Mouse (Mus musculus) gastrocnemius, postnatal 14 days (tissue): Measurements from ENCODE around the gene Dnah2. TPM values are rescaled to one million over a fixed set of nuclear protein-coding genes. Genes with fewer than 3 reads are reported as not detected.

Experiments used
- DNase-seq: peaks from one replicate; pipeline ENCODE4 v3.0.0; 2021; ENCODE audit warnings: mixed read lengths
- intact Hi-C: fragments of 180-260 bp; cut with DNase I; formaldehyde crosslinking; loops from one replicate; pipeline ENCODE4 v1.15.1; 2025; ENCODE audit warnings: low total_unique reads
- microRNA-seq, 2 experiments: library from miRNA; unstranded; fragments of <30 nt; microRNA quantifications; one replicate each; pipeline ENCODE4 v1.2.0; 2021
- total RNA-seq, 2 experiments: library from RNA; stranded (reverse); gene quantifications; 2 replicates each; pipeline ENCODE4 v1.2.3; 2021

The Dnah2 gene
- total RNA-seq, 2 experiments from 2014 or later = 0.06 to 0.07 TPM

DNA sequence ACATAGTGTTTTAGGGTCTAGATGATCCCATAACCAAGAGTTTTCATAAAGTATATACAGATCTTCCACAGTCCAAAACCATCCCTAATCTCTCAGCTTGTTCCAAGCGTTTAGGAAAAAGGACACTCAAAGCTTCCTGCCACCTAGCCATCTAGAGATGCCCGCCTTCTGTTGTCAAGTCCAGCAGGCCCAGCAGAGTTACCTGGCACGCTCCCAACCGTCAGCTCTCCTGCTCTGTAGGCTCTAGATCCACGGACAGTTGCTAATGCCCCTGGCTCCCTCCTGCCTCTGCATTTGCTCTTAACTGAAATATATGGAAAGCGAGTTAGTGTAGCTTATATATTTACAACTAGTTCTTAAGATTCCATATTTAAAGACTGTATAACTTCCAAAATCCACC is 167.6 kb downstream of the Dnah2 start:
- intact Hi-C loops = no loop called here
- DNase-seq = no peak

DNA sequence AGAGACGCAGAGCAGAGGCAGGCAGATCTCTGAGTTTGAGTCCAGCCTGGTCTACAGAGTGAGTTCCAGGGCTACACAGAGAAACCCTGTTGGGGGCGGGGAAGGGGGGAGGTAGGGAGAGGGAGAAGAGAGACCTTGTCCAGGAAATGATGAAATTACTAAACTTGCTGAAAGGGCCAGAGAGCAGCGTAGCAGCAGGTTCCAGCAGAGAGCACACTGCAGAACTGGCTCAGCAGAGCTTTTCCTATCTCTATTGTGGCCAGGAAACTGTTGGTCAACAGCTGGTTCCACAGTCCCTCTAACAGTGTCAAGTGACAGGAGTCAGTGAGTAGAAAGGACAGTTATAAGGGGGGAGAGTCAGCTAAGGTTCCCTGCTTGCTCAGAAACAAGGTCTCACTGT is 169.3 kb downstream of the Dnah2 start:
- no peak for DNase-seq
- intact Hi-C loops = no loop called here

DNA sequence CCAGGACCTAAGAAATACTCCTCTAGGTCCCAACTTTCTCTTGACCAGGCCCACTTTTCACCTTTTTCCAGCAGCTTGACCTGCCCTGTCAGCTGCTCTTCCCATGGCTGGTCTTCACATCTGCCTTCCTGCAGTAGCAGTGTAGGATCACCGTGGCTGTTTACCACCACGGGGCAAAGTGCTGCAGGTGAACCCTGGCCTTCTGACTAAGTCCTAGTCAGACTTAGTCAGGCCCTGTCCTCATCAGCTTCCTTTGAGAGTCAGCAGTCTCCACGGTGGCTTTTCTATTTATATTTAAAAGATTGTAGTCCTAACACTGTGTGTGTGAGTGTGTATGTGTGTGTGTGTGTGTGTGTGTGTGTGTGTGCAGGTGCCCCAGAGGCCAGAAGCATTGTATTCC is 171.1 kb downstream of the Dnah2 start:
- no peak for DNase-seq
- intact Hi-C loops = no loop called here

DNA sequence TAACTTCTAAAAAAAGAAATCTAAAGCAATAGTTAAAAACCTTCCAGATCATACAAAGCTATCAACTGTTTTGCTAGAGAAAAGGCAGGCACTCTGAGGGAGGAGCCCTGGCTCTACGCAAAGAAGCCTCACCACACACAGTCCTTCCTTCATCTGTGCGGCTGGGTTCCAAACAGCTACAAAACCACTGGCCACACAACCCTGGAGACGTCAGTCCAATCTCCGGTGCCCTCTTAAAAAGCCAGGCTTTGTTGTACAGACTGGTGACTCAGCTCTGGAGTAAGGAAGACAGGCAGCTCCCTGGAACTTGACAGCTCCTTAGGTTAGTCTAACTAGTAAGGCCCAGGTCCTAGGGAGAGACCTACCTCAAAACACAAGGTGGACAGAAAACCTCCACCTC is 173.3 kb downstream of the Dnah2 start:
- DNase-seq = no peak
- intact Hi-C loops = no loop called here

DNA sequence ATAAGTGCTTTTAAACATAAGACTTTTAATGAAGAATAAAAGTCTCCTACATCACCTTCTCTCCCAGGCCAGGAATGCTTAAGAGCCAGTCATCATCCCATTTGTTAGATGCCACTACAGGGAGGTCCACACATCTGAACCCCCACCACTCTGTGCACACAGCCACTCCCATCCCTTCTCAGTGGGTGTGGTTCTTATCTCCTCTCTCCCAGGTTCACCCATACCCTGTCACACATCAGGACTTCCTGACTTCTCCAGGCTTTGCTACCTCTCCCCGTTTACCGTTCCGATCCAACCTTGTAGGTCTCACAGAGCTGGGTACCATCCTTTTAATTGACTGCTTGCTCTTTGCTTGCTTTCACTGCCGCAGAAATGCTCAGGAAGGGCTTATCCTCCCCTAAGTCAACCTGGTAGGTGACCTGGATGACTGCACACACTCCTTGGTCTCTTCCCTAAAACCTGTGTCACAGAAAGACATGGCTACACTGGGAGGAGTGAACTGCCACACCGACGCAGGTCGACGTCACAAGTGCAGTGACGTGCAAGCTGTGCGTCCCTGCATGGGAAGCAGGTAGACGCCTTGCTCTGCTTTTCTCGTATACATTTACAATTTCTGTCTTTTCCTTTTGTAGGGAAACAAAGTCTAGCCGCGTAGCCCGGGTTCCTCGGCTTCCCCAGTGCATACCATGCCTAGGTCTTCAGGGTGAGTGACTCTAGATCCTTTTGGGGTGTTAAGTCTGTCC is 175.5 kb downstream of the Dnah2 start:
- intact Hi-C loops = loop anchor here (5.0 kb wide), 1 partner anchor 36 kb away; no protein-coding TSS in a partner anchor
- no peak for DNase-seq

DNA sequence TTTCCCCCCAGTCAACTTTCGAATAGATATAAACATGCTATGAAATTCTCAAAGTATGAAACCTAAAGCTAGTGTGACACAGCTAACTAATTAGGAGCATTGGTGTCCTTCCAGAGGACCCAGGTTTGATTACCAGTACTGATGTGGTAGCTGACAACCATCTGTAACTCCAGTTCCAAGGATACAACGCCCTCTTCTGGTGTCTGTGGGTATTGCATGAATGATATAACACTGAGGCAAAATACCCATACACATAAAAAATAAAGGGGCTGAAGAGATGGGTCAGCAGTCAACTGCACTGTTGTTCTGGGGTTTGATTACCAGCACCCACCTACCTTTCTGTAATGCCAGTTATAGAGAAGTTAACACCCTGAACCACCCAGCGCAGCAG is 176.1 kb downstream of the Dnah2 start:
- no peak for DNase-seq
- intact Hi-C loops = loop anchor here (5.0 kb wide), 1 partner anchor 35 kb away; no protein-coding TSS in a partner anchor

GRCm38 (mm10) chr11:69372056-69372779 is 176.7 kb downstream of the Dnah2 start:
- no peak for DNase-seq
- intact Hi-C loops = loop anchor here (5.0 kb wide), 1 partner anchor 35 kb away; no protein-coding TSS in a partner anchor

- DNase-seq = no peak
- intact Hi-C loops = loop anchor here (5.0 kb wide), 1 partner anchor 34 kb away; no protein-coding TSS in a partner anchor
These were observed 177.3 kb downstream of the Dnah2 start for GRCm38 (mm10) chr11:69371601-69372000.

GRCm38 (mm10) chr11:69370817-69371215 is 178.1 kb downstream of the Dnah2 start:
- DNase-seq = no peak
- intact Hi-C loops = loop anchor here (5.0 kb wide), 1 partner anchor 34 kb away; no protein-coding TSS in a partner anchor

Small RNAs within 50 kb of the gene (microRNA-seq; reads per million reads assigned to microRNA genes)
- 0 reads per million in 2 experiments for gene Gm27493

Other genes starting within 250 kb of the Dnah2 start
- 1 to 10 TPM; 2.5 to 3.2 TPM for gene Cntrob, start 225.3 kb downstream of the Dnah2 start, total RNA-seq
- 10 to 100 TPM; 52.3 to 54.1 TPM for gene Trappc1, start 225.1 kb downstream of the Dnah2 start, total RNA-seq
- under 1 TPM; 0.18 to 0.24 TPM for gene Kcnab3, start 222.9 kb downstream of the Dnah2 start, total RNA-seq
- under 1 TPM; 0.35 to 0.68 TPM for gene Rnf227, start 208.6 kb downstream of the Dnah2 start, total RNA-seq
- 10 to 100 TPM; 25.5 to 28.7 TPM for gene Chd3, start 179.7 kb downstream of the Dnah2 start, total RNA-seq
- 10 to 100 TPM; 79.5 to 87.9 TPM for gene Naa38, start 153.6 kb downstream of the Dnah2 start, total RNA-seq
- 10 to 100 TPM; 19.0 to 20.7 TPM for gene Cyb5d1, start 153.5 kb downstream of the Dnah2 start, total RNA-seq
- 10 to 100 TPM; 12.8 to 15.2 TPM for gene Tmem88, start 150.9 kb downstream of the Dnah2 start, total RNA-seq
- gene Kdm6b, start 135.4 kb downstream of the Dnah2 start, total RNA-seq = 10 to 100 TPM; 30.3 to 31.4 TPM
- 1 to 10 TPM in 1 of 2 experiments, under 1 TPM in 1; 0.71 to 1.3 TPM for gene Efnb3, start 11.1 kb upstream of the Dnah2 start, total RNA-seq
- 1 to 10 TPM; 3.5 to 4.0 TPM for gene Wrap53, start 31.1 kb upstream of the Dnah2 start, total RNA-seq
- gene Trp53, start 31.2 kb upstream of the Dnah2 start, total RNA-seq = 10 to 100 TPM; 15.2 to 22.7 TPM
- 100 to 1,000 TPM; 384 to 403 TPM for gene Atp1b2, start 56.8 kb upstream of the Dnah2 start, total RNA-seq
- under 1 TPM; 0.38 to 0.47 TPM for gene Shbg, start 68.8 kb upstream of the Dnah2 start, total RNA-seq
- 1 to 10 TPM; 4.9 to 5.0 TPM for gene Sat2, start 72.9 kb upstream of the Dnah2 start, total RNA-seq
- 10 to 100 TPM; 55.3 to 66.5 TPM for gene Fxr2, start 83.9 kb upstream of the Dnah2 start, total RNA-seq
- gene Sox15, start 106.2 kb upstream of the Dnah2 start, total RNA-seq = not detected
- 10 to 100 TPM; 11.8 to 12.1 TPM for gene Mpdu1, start 113.5 kb upstream of the Dnah2 start, total RNA-seq
- 1 to 10 TPM; 4.0 to 4.6 TPM for gene Cd68, start 117.0 kb upstream of the Dnah2 start, total RNA-seq
- 100 to 1,000 TPM; 141 to 170 TPM for gene Eif4a1, start 123.3 kb upstream of the Dnah2 start, total RNA-seq
- gene Senp3, start 133.0 kb upstream of the Dnah2 start, total RNA-seq = 10 to 100 TPM; 22.4 to 23.2 TPM
- 1 to 10 TPM; 1.3 to 1.8 TPM for gene Tnfsf13, start 136.7 kb upstream of the Dnah2 start, total RNA-seq
- gene Tnfsf12, start 146.7 kb upstream of the Dnah2 start, total RNA-seq = 10 to 100 TPM; 14.0 to 14.8 TPM
- 1 to 10 TPM; 2.2 to 3.0 TPM for gene Tnfsfm13, start 147.0 kb upstream of the Dnah2 start, total RNA-seq
- 10 to 100 TPM; 36.4 to 39.1 TPM for gene Polr2a, start 209.5 kb upstream of the Dnah2 start, total RNA-seq
- not detected for gene Slc35g3, start 212.9 kb upstream of the Dnah2 start, total RNA-seq
- 10 to 100 TPM; 18.2 to 21.3 TPM for gene Zbtb4, start 216.8 kb upstream of the Dnah2 start, total RNA-seq
- gene Chrnb1, start 246.8 kb upstream of the Dnah2 start, total RNA-seq = 10 to 100 TPM; 75.5 to 80.7 TPM